Mouse (Mus musculus) cortical plate, adult 2 months (tissue): ENCODE measurements around the gene Mmp24.

Experiments used
- CTCF ChIP-seq: fragments of 200-500 bp; IDR thresholded peaks from 2 replicates; pipeline ENCODE4 v1.5.1; 2011; ENCODE audit warnings: mild to moderate bottlenecking, control low read depth, low read length; ENCODE audit not compliant: insufficient read depth; ENCODE audit errors: extremely low read depth
- POLR2A ChIP-seq: fragments of 200-500 bp; IDR thresholded peaks from 2 replicates; pipeline ENCODE4 v1.6.1; 2011; ENCODE audit warnings: mild to moderate bottlenecking, low read length, control low read depth; ENCODE audit not compliant: insufficient read depth; ENCODE audit errors: extremely low read depth

GRCm38 (mm10) chr2:155807408-155807807 is 32.3 kb downstream of the Mmp24 start:
- TF ChIP-seq CTCF (no peak), POLR2A (no peak)
